Mouse (Mus musculus): Measurements from ENCODE around the gene Hist1h4k.
"Not testable (repeated sequence)": the region's sequence is repeated elsewhere in the genome, so short reads cannot be mapped to it uniquely, and the experiment has no call there.

The Hist1h4k gene

GRCm38 (mm10) chr13:21750159-21751017 is at the start of gene Hist1h4k:
Gene Hist1h4k, minus strand, starts transcription at chr13:21750505.
- DNase-seq (ENCODE audit: low spot score in 2 of 2): peak; percentile 95 to 98

- not testable (repeated sequence) for DNase-seq (ENCODE audit: low spot score in 2 of 2)
These were observed 46.9 kb upstream of the Hist1h4k start for GRCm38 (mm10) chr13:21797163-21797562.

GRCm38 (mm10) chr13:21795584-21795983 is 45.3 kb upstream of the Hist1h4k start:
- no peak for DNase-seq (ENCODE audit: low spot score in 2 of 2)

- DNase-seq (ENCODE audit: low spot score in 2 of 2): no peak
These were observed 40.4 kb upstream of the Hist1h4k start for GRCm38 (mm10) chr13:21790601-21791283.

GRCm38 (mm10) chr13:21789925-21790324 is 39.6 kb upstream of the Hist1h4k start:
- DNase-seq (ENCODE audit: low spot score in 2 of 2): no peak

- no peak for DNase-seq (ENCODE audit: low spot score in 2 of 2)
These were observed 37.7 kb upstream of the Hist1h4k start for GRCm38 (mm10) chr13:21787760-21788593.

- DNase-seq (ENCODE audit: low spot score in 2 of 2): peak; percentile 82 to 88
These were observed 36.8 kb upstream of the Hist1h4k start, which contains the start of the genes Hist1h2an and Hist1h2bp for GRCm38 (mm10) chr13:21786899-21787629. Gene Hist1h2an, minus strand, starts transcription at chr13:21787218. Gene Hist1h2bp, plus strand, starts transcription at chr13:21787461.

GRCm38 (mm10) chr13:21786189-21786898 is 36.0 kb upstream of the Hist1h4k start:
- DNase-seq (ENCODE audit: low spot score in 2 of 2): no peak

- DNase-seq (ENCODE audit: low spot score in 2 of 2): no peak
These were observed 34.0 kb upstream of the Hist1h4k start for GRCm38 (mm10) chr13:21784311-21784710.

- DNase-seq (ENCODE audit: low spot score in 2 of 2): peak; percentile 26 to 52
These were observed 33.4 kb upstream of the Hist1h4k start for GRCm38 (mm10) chr13:21783734-21784161.

- peak; percentile 62 to 79 for DNase-seq (ENCODE audit: low spot score in 2 of 2)
These were observed 32.9 kb upstream of the Hist1h4k start, which contains the start of gene Hist1h3i for GRCm38 (mm10) chr13:21783255-21783617. Gene Hist1h3i, minus strand, starts transcription at chr13:21783370.

GRCm38 (mm10) chr13:21782361-21783254 is 32.3 kb upstream of the Hist1h4k start:
- DNase-seq (ENCODE audit: low spot score in 2 of 2): peak in 1 of 2 experiments; percentile 32

GRCm38 (mm10) chr13:21781639-21782038 is 31.3 kb upstream of the Hist1h4k start:
- DNase-seq (ENCODE audit: low spot score in 2 of 2): no peak

- DNase-seq (ENCODE audit: low spot score in 2 of 2): no peak
These were observed 30.8 kb upstream of the Hist1h4k start for GRCm38 (mm10) chr13:21781021-21781555.

GRCm38 (mm10) chr13:21779767-21780731 is 29.7 kb upstream of the Hist1h4k start, which contains the start of gene Hist1h1b:
Gene Hist1h1b, minus strand, starts transcription at chr13:21780625.
- DNase-seq (ENCODE audit: low spot score in 2 of 2): peak; percentile 76 to 87

- DNase-seq (ENCODE audit: low spot score in 2 of 2): peak; percentile 74
These were observed 28.8 kb upstream of the Hist1h4k start for GRCm38 (mm10) chr13:21778814-21779766.

GRCm38 (mm10) chr13:21755707-21756106 is 5.4 kb upstream of the Hist1h4k start:
- DNase-seq (ENCODE audit: low spot score in 2 of 2): no peak

Measured in thymus, postnatal 10 days (tissue).